ENCODE assay signal across 14 mouse cellular contexts in the genomic region with DNA sequence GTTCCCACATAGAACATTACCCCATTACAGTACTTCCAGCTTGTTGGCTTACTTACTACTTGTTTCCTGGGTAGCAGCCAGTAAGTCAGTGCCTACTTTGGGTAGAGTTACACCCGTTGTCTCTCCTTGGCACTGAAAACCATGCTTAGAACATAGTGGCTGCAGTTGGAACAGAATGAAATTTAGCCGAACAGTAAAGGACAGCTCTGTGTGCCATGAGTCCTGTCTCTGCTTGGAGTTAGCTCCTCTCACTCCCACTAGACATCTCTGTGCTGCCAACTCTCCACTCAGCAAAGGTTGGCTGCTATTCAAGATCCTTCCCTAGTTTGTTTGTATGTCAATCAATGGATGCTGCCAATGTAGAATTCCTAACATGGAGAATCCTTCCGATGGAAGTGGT.
DNase-seq lines count a peak whose midpoint lies in the region.
"Had no signal": no experiment of that assay in that cellular context is flagged by ENCODE, and none has a peak within 500 bp of the region (broad histone marks: within the 10 kb centered on the region; RNA-seq: fewer than 3 reads in every experiment).

No protein-coding gene starts in this region.

- intact Hi-C loops in left cerebral cortex, postnatal 4 days (cut with DNase I), result no loop called here

- peak; percentile 24 to 69 for DNase-seq in frontal cortex, adult 2 months (ENCODE audit: extremely low spot score in 1 of 2, low spot score in 1 of 2)
- no peak for DNase-seq in frontal cortex, postnatal 14 days (ENCODE audit: low spot score in 2 of 2)
- DNase-seq in left cerebral cortex, adult 9 months (ENCODE audit: low spot score in 2 of 2), result peak; percentile 13 to 39
- DNase-seq in left cerebral cortex, postnatal 4 days, result no peak
- DNase-seq in layer of hippocampus, adult 9-11 months, result peak; percentile 57
- DNase-seq in natural killer cell, adult 2 months (ENCODE audit: low spot score in 2 of 2), result no peak
- DNase-seq in lung, postnatal 4 days, result no peak
- DNase-seq: adrenal gland, postnatal 36 days; gastrocnemius, postnatal 36 days; kidney, adult 11 months; liver, embryonic 13.5 days; retina, postnatal 1 day; thymus, adult 18-20 months; thymus, postnatal 4 days had no signal

Comparison
In these comparisons a context has a peak if more than half of its experiments do, and no peak if none do; other contexts are left out.
1. DNase-seq: peak in frontal cortex, adult 2 months (2 of 2), left cerebral cortex, adult 9 months (2 of 2) and layer of hippocampus, adult 9-11 months (single experiment); none in frontal cortex, postnatal 14 days (0 of 2), left cerebral cortex, postnatal 4 days (single experiment), natural killer cell, adult 2 months (0 of 2) and lung, postnatal 4 days (0 of 2).